Mouse (Mus musculus) megakaryocyte, embryonic 14.5 days (primary cell): ENCODE results near the gene Col25a1. TPM values are rescaled to one million over a fixed set of nuclear protein-coding genes. Genes with fewer than 3 reads are reported as not detected.

Experiments used
- H3K27me3 ChIP-seq: replicated peaks from 2 replicates; pipeline ENCODE3; 2012; ENCODE audit warnings: inconsistent platforms
- H3K36me3 ChIP-seq: replicated peaks from 2 replicates; pipeline ENCODE3; 2012; ENCODE audit warnings: low read length, inconsistent platforms, mixed read lengths
- H3K4me1 ChIP-seq: 2 replicates; pipeline ENCODE4 v1.6.1; 2012; ENCODE audit warnings: inconsistent platforms
- H3K4me3 ChIP-seq: replicated peaks from 2 replicates; pipeline ENCODE3; 2012; ENCODE audit warnings: moderate library complexity, mild to moderate bottlenecking, inconsistent platforms
- H3K9me3 ChIP-seq: 2 replicates; pipeline ENCODE4 v1.6.1; 2012; ENCODE audit warnings: inconsistent platforms
- FLI1 ChIP-seq: IDR thresholded peaks from 2 replicates; pipeline ENCODE4 v1.6.1; 2012; ENCODE audit warnings: low read length, inconsistent platforms, mixed read lengths
- GATA1 ChIP-seq: IDR thresholded peaks from 3 replicates; pipeline ENCODE4 v1.6.1; 2012; ENCODE audit warnings: mixed read lengths, low read length, inconsistent platforms, borderline replicate concordance
- polyA plus RNA-seq: library from polyadenylated mRNA; stranded (reverse); fragments of >175 nt; gene quantifications from 2 replicates; pipeline ENCODE4 v1.2.3, GENCODE M21; 2012; ENCODE audit warnings: low replicate concordance; ENCODE audit not compliant: insufficient read depth

The Col25a1 gene
- polyA plus RNA-seq, 1 experiment: 0.06 TPM

DNA sequence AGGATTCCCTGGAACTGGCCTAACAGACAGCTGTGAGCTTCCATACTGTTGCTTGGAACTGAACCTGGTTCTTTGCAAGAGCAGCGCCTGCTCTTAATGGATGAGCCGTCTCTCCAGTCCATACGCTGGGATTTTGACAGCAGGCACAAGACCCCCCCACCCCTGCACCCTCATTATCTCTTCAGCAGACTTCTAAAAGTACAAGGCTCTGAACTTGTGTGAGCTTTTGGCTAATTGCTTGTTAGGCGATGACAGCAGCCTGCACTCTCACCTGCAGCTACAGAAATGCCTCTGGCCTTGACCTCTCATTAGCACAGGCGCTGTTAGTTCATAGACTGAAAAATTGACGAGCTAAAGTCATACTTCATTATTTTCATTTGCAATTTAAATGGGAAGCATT, 14.4 kb upstream of the Col25a1 start:
- H3K36me3 ChIP-seq: no peaks in the 10 kb centered on the region
- no peaks in the 10 kb centered on the region for H3K9me3 ChIP-seq
- TF ChIP-seq FLI1: no peak
- no peak for TF ChIP-seq GATA1
- no peak overlapping the region for H3K4me3 ChIP-seq
- no peaks in the 10 kb centered on the region for H3K4me1 ChIP-seq
- no peaks in the 10 kb centered on the region for H3K27me3 ChIP-seq

DNA sequence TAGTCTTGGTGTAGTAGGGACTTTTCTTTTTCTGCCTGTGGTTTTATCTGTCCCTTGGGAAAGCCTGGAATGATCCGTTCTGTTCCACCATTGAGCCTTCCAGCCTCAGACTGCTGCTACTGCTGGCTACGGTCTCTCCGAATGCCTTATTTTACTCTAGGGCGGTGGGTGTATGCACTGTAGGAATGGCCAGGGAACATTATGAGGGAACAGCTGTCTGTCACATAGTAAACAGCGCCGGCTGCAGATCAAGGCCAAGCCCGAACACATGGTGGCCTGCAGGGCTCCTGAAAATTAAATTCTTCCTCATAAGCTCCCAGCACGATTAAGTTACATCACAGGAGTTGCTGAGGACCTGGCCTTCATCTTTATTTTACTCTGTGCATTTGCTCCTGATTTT, 3.5 kb upstream of the Col25a1 start:
- H3K27me3 ChIP-seq: no peaks in the 10 kb centered on the region
- TF ChIP-seq GATA1 (no peak), FLI1 (no peak)
- no peak overlapping the region for H3K4me3 ChIP-seq
- H3K4me1 ChIP-seq: no peaks in the 10 kb centered on the region
- no peaks in the 10 kb centered on the region for H3K36me3 ChIP-seq
- peaks cover 3% of the 10 kb centered on the region; the same call in 1 of the 2 replicates for H3K9me3 ChIP-seq

DNA sequence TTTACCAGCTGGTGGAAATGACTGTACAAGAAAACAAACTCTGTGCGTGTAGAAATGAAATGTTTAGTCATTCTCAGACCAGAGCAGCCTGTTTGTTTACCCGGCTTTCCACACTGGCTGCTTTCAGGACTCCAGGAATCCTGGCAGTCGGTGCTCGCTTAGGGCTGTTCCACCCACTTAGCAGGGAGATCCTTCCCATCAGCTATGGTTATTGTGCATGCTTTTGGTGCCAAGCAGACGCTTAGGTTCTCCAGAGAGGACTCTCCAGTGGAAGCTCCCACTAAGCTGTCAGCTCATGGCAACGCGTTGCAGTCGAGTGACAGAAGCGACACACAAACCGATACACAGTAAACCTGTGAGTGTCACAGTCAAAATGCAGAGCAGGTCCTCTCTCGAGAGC, 2.7 kb upstream of the Col25a1 start:
- Histone ChIP-seq H3K9me3 (peaks cover 3% of the 10 kb centered on the region; the same call in 1 of the 2 replicates), H3K4me3 (no peak overlapping the region), H3K27me3 (no peaks in the 10 kb centered on the region), H3K4me1 (no peaks in the 10 kb centered on the region), H3K36me3 (no peaks in the 10 kb centered on the region)
- TF ChIP-seq FLI1 (no peak), GATA1 (no peak)

DNA sequence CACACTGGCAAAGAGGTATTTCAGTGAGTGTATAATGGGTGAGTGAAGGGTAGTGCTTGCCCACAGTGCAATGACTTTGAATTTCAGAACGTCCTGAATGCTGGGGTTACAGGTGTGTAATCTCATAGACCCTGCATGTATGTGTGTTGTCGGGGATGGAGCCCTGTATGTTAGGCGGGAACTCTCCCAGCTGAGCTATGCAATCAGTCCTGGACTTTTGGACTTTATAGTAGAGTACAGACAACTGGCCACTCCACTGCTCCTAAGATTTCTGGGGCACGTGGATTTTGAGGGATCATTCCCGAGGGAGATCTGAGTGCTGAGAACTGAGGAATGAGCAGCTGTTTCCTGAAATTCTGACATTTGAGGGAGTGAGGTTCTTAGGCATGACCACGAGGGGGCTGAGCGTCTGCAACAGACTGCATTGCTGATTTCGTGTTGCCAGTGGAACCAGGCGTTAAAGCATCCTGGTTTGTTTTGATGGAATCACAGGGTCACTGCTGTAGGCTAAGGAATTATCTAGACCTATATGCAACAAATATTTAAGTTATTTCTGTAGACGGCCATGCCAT, 1.6 kb upstream of the Col25a1 start:
- peaks cover 3% of the 10 kb centered on the region; the same call in 1 of the 2 replicates for H3K9me3 ChIP-seq
- no peaks in the 10 kb centered on the region for H3K4me1 ChIP-seq
- no peak overlapping the region for H3K4me3 ChIP-seq
- no peaks in the 10 kb centered on the region for H3K36me3 ChIP-seq
- H3K27me3 ChIP-seq: no peaks in the 10 kb centered on the region
- no peak for TF ChIP-seq FLI1
- no peak for TF ChIP-seq GATA1

DNA sequence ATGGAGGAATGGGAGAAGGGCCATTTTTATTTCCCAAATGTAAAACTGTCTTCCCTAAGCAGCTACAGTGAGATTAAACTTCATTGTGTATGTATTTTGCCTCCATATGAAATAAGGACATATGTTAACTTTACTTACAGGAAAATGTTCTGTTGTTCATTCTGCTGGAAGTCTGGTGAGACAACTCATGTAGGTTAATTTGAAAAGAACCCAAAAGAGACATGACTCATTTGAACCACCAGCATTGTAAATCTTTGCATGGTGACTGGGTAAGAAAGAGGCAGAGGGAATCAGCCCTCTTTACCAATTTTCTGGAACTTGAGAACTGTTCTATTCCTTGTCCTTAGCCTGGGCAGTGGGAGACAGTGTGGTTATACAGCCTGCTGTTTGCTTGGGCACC, 5.9 kb downstream of the Col25a1 start:
- no peaks in the 10 kb centered on the region for H3K27me3 ChIP-seq
- H3K4me1 ChIP-seq: no peaks in the 10 kb centered on the region

DNA sequence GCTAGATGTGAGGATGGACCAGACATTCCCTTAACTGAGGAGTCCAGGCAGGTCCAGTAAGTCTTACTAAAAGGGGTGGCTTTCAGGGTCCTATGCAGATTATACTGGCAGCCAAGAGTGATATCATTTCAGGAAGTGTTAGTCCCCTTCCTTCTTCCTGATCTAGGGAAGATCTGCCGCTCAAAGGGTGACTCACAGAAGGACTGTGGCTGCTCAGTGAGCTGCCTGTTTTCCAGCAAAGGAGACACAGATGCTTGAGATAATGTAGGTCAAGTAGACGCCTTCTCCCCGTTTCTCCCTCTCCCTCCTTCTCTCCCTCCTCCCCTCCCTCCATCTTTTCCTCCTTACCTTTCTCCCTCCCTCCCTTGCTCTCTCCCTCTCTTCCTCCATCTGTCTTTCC, 6.3 kb downstream of the Col25a1 start:
- no peak for TF ChIP-seq GATA1
- TF ChIP-seq FLI1: no peak
- Histone ChIP-seq H3K27me3 (no peaks in the 10 kb centered on the region), H3K4me1 (no peaks in the 10 kb centered on the region), H3K36me3 (no peaks in the 10 kb centered on the region), H3K4me3 (no peak overlapping the region), H3K9me3 (peaks cover 17% of the 10 kb centered on the region)

More for the DNA sequence above, 5.9 kb downstream of the Col25a1 start:
- Histone ChIP-seq H3K4me3 (no peak overlapping the region), H3K36me3 (no peaks in the 10 kb centered on the region), H3K9me3 (peaks cover 13% of the 10 kb centered on the region)
- TF ChIP-seq FLI1 (no peak), GATA1 (no peak)

DNA sequence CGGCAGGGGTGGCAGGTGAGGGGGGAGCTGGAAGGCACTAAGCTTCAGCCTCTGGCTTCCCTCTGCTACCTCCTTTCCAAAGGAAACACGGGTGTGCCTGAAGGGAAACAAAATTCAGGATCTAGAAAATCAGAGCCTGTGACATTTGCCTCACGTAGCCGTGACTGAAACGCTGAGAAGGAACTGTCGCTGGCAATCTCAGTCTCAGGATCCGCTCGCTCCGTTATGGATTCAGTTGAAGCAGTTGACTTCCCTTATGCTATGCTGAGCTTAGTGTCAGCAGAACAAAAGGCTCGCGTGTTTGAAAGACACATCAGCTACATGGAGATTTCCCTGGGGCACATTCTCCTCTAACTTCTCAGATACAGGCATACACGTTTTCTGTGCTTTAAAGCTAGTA, 14.6 kb downstream of the Col25a1 start:
- H3K4me1 ChIP-seq: no peaks in the 10 kb centered on the region
- H3K36me3 ChIP-seq: no peaks in the 10 kb centered on the region
- no peaks in the 10 kb centered on the region for H3K27me3 ChIP-seq
- no peak overlapping the region for H3K4me3 ChIP-seq
- TF ChIP-seq FLI1 (no peak), GATA1 (no peak)
- peaks cover 22% of the 10 kb centered on the region for H3K9me3 ChIP-seq

DNA sequence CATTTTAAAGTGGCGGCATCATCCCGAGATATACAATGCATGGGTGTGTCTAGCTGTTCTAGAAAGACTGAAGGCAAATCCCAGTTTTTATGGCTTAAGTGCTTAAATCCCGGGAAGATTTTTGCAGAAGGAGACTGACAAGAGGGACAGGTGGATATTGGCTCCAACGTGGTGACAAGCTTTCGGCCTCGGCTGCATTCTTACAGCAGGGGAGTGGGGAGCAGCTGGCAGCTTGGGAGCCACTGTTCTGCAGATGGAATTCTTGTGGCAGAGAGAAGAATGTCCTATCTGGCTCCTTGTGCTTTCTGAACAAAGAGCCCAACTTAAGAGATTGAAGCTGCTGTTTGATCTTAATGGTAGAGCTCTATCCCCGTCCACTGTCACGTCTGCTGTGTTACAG, 16.5 kb downstream of the Col25a1 start:
- H3K36me3 ChIP-seq: no peaks in the 10 kb centered on the region
- no peak overlapping the region for H3K4me3 ChIP-seq
- peaks cover 14% of the 10 kb centered on the region; the same call in 1 of the 2 replicates for H3K9me3 ChIP-seq
- H3K4me1 ChIP-seq: no peaks in the 10 kb centered on the region
- TF ChIP-seq GATA1 (no peak), FLI1 (no peak)
- no peaks in the 10 kb centered on the region for H3K27me3 ChIP-seq

DNA sequence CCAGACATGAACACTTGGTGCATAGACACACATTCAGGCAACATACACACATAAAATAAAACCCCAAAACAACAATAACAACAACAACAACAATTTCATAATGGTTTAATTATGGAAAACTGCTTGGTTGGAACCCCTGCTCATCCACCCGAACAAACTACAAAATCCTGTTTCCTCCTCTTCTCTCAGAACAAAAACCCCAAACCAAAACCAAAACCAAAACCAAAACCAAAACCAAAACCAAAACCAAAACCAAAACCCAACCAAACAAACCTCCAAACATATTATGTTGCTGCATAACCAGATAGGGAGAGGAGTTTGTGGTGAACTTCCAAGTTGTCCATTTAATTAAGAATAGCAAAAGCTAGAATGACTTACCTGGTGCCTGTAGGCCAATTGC, 17.9 kb downstream of the Col25a1 start:
- no peaks in the 10 kb centered on the region for H3K36me3 ChIP-seq
- no peaks in the 10 kb centered on the region for H3K27me3 ChIP-seq
- TF ChIP-seq FLI1 (no peak), GATA1 (no peak)
- H3K4me3 ChIP-seq: no peak overlapping the region
- H3K4me1 ChIP-seq: no peaks in the 10 kb centered on the region
- H3K9me3 ChIP-seq: peaks cover 11% of the 10 kb centered on the region; the same call in 1 of the 2 replicates

DNA sequence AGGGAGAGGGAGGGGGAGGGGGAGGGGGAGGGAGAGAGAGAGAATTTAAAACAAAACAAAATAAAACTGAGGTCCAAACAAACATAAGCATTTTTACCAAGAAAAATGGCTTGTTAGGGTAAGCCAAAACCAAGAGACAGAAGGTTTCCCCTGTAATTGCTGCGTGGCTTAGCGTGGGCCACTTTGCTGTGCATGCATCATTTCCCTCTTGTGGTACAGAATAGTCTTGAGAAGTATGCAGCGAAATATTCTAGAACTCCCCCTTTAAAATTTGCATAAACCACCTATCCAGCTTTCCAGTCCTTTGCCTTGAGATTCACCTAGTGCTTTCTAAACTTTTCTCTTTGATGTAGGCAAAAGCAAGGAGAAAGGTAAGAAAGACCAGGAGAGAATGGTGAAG, 21.8 kb downstream of the Col25a1 start:
- peaks cover 9% of the 10 kb centered on the region; the same call in 1 of the 2 replicates for H3K9me3 ChIP-seq
- TF ChIP-seq FLI1: no peak
- no peak for TF ChIP-seq GATA1
- H3K4me1 ChIP-seq: no peaks in the 10 kb centered on the region
- no peak overlapping the region for H3K4me3 ChIP-seq
- no peaks in the 10 kb centered on the region for H3K27me3 ChIP-seq
- H3K36me3 ChIP-seq: no peaks in the 10 kb centered on the region

DNA sequence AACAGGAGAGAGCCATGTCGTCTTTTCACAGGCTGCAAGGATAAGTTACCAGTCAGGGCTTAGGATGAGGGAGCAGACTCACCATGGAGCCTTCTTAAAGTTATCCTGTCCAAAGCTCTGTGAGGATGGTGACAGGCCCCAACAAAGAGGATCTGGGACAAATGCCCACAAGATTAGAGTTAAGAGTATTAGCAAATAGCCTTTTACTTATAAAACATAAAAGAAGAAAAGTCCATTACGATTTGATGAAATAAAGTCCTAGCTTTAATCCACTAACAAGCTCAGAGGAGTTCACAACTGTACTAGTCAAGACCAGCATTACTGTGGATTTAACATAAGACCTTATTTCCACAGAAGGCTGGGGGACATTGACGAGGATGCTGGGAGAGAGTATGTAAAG, 26.2 kb downstream of the Col25a1 start:
- Histone ChIP-seq H3K4me3 (no peak overlapping the region), H3K9me3 (peaks cover 5% of the 10 kb centered on the region; the same call in 1 of the 2 replicates)
- TF ChIP-seq FLI1: no peak

More for the DNA sequence above, 26.2 kb downstream of the Col25a1 start:
- Histone ChIP-seq H3K36me3 (no peaks in the 10 kb centered on the region), H3K4me1 (no peaks in the 10 kb centered on the region), H3K27me3 (no peaks in the 10 kb centered on the region)
